Mouse (Mus musculus) MEL (cell line): ENCODE measurements around the gene Pianp. TPM values are rescaled to one million over a fixed set of nuclear protein-coding genes. Genes with fewer than 3 reads are reported as not detected.

Source experiments
- DNase-seq: peaks from one replicate; pipeline ENCODE4 v3.0.0; 2011; ENCODE audit warnings: low read depth, low spot score
- H3K27ac ChIP-seq: 2 replicates; pipeline ENCODE4 v1.5.1; 2012; ENCODE audit warnings: low read depth, mild to moderate bottlenecking, control low read depth, low read length, moderate library complexity; ENCODE audit not compliant: control insufficient read depth
- H3K27me3 ChIP-seq, 2 experiments: fragments of 150-350 bp in 1 of 2; sonication (generic) in 1 of 2; 2 replicates each; pipeline ENCODE4 v1.6.1; 2012; ENCODE audit warnings: low read length in 2 of 2, mild to moderate bottlenecking in 2 of 2, improper control_type of control experiment in 1 of 2, moderate library complexity in 1 of 2; ENCODE audit not compliant: insufficient read depth in 2 of 2, control insufficient read depth in 1 of 2
- H3K36me3 ChIP-seq, 2 experiments: 2 replicates each; pipeline ENCODE4 v1.6.1; 2012 to 2014; ENCODE audit warnings: low read length in 2 of 2, improper control_type of control experiment in 1 of 2, inconsistent platforms in 1 of 2, mild to moderate bottlenecking in 1 of 2; ENCODE audit not compliant: insufficient read depth in 2 of 2, control insufficient read depth in 1 of 2
- H3K4me1 ChIP-seq, 2 experiments: fragments of 150-350 bp in 1 of 2; sonication (generic) in 1 of 2; 2 replicates each; pipeline ENCODE4 v1.6.1; 2012; ENCODE audit warnings: low read length in 2 of 2, improper control_type of control experiment in 1 of 2, mild to moderate bottlenecking in 1 of 2; ENCODE audit not compliant: insufficient read depth in 2 of 2, control insufficient read depth in 1 of 2
- H3K4me3 ChIP-seq, 2 experiments: fragments of 150-350 bp in 1 of 2; sonication (generic) in 1 of 2; 2 replicates each; pipeline ENCODE4 v1.5.1; 2012; ENCODE audit warnings: low read depth in 2 of 2, low read length in 2 of 2, mild to moderate bottlenecking in 2 of 2, moderate library complexity in 2 of 2, control low read depth in 1 of 2, improper control_type of control experiment in 1 of 2; ENCODE audit not compliant: control insufficient read depth in 1 of 2, insufficient read depth in 1 of 2
- H3K79me2 ChIP-seq: 2 replicates; pipeline ENCODE4 v1.6.1; 2012; ENCODE audit warnings: mild to moderate bottlenecking, low read length, moderate library complexity; ENCODE audit not compliant: control insufficient read depth, poor library complexity, insufficient read depth
- H3K9ac ChIP-seq: 2 replicates; pipeline ENCODE4 v1.6.1; 2012; ENCODE audit warnings: low read depth, mild to moderate bottlenecking, control low read depth, low read length, moderate library complexity; ENCODE audit not compliant: control insufficient read depth, poor library complexity, severe bottlenecking
- H3K9me3 ChIP-seq: fragments of 150-350 bp; sonication (generic); replicated peaks from 2 replicates; pipeline ENCODE4 v1.6.1; 2012; ENCODE audit warnings: mild to moderate bottlenecking, low read length, improper control_type of control experiment, moderate library complexity; ENCODE audit not compliant: insufficient read depth
- BHLHE40 ChIP-seq: IDR thresholded peaks from 2 replicates; pipeline ENCODE4 v1.6.1; 2012; ENCODE audit warnings: low read depth, mild to moderate bottlenecking, inconsistent platforms, low read length, improper control_type of control experiment, borderline replicate concordance
- CTCF ChIP-seq, 3 experiments: IDR thresholded peaks in 2 of 3; conservative IDR thresholded peaks in 1 of 3; 2 replicates each; pipeline ENCODE4 v1.5.1; 2011 to 2012; ENCODE audit warnings: low read length in 3 of 3, low read depth in 2 of 3, mild to moderate bottlenecking in 2 of 3, improper control_type of control experiment in 1 of 3, inconsistent platforms in 1 of 3, mixed read lengths in 1 of 3, moderate library complexity in 1 of 3; ENCODE audit not compliant: control insufficient read depth in 1 of 3, insufficient read depth in 1 of 3, poor library complexity in 1 of 3, severe bottlenecking in 1 of 3
- SMC3 ChIP-seq: IDR thresholded peaks from 2 replicates; pipeline ENCODE4 v1.6.1; 2011; ENCODE audit warnings: low read depth, low read length, improper control_type of control experiment
- ZNF384 ChIP-seq: IDR thresholded peaks from 2 replicates; pipeline ENCODE4 v1.6.1; 2012; ENCODE audit warnings: low read depth, mild to moderate bottlenecking, inconsistent platforms, low read length, improper control_type of control experiment
- polyA plus RNA-seq, 2 experiments: library from polyadenylated mRNA; stranded (reverse) in 1 of 2; unstranded in 1 of 2; fragments of >175 nt in 1 of 2; fragments of >200 nt in 1 of 2; gene quantifications; 2 replicates each; pipeline versions ENCODE4 v1.2.1 to v1.2.4; 2012; ENCODE audit warnings: low replicate concordance in 2 of 2, low read depth in 1 of 2; ENCODE audit not compliant: insufficient read length in 2 of 2, insufficient read depth in 1 of 2, missing spikeins in 1 of 2
- total RNA-seq: library from RNA; depleted of rRNA; stranded (reverse); fragments of 300-350 nt; gene quantifications from 2 replicates; pipeline ENCODE4 v1.2.3, GENCODE M21; 2012; rRNA removed

The Pianp gene
- total and polyA plus RNA-seq, 3 experiments: 0.19 to 5.5 TPM; not detected in 1

- peak; percentile 68 for DNase-seq
- no peak overlapping the region for H3K4me3 ChIP-seq
- H3K9me3 ChIP-seq: no peaks in the 10 kb centered on the region
- no peaks in the 10 kb centered on the region for H3K27me3 ChIP-seq
- no peak overlapping the region for H3K9ac ChIP-seq
- H3K36me3 ChIP-seq: peaks cover 0 to 1% of the 10 kb centered on the region in 2 experiments; a peak in 1 of 4 replicates
- H3K27ac ChIP-seq: no peak overlapping the region
- TF ChIP-seq CTCF (IDR thresholded peaks at IDR 0.05 in 2 of 3, conservative IDR thresholded peaks at IDR 0.05 in 1 of 3; ENCODE audit: control insufficient read depth in 1 of 3, insufficient read depth in 1 of 3, low read depth in 2 of 3, low read length in 3 of 3, poor library complexity in 1 of 3, severe bottlenecking in 1 of 3): peak; percentile 56 to 65 (median 60)
- peak; percentile 45 for TF ChIP-seq SMC3
- peak; percentile 83 for TF ChIP-seq ZNF384
- no peak for TF ChIP-seq BHLHE40
- H3K4me1 ChIP-seq: no peaks in the 10 kb centered on the region
- H3K79me2 ChIP-seq: no peaks in the 10 kb centered on the region
Measured at GRCm38 (mm10) chr6:125051237-125051636, 54.7 kb downstream of the Pianp start.

Other genes starting within 250 kb of the Pianp start
- gene Gm45234, start 240.7 kb upstream of the Pianp start, total RNA-seq: not detected in 2 replicates
- under 1 TPM in 1 of 2 experiments, not detected in 1; 0.15 TPM for gene Gm45234, start 240.7 kb upstream of the Pianp start, polyA plus RNA-seq
- gene Atn1, start 240.2 kb upstream of the Pianp start, total RNA-seq: 1.6 and 1.7 TPM in 2 replicates
- 10 to 100 TPM in 1 of 2 experiments, not detected in 1; 43.2 TPM for gene Atn1, start 240.2 kb upstream of the Pianp start, polyA plus RNA-seq
- gene Eno2, start 227.0 kb upstream of the Pianp start, total RNA-seq: 3.2 and 5.5 TPM in 2 replicates
- 10 to 100 TPM in 1 of 2 experiments, not detected in 1; 12.5 TPM for gene Eno2, start 227.0 kb upstream of the Pianp start, polyA plus RNA-seq
- gene Lrrc23, start 217.0 kb upstream of the Pianp start, total RNA-seq: 0.10 TPM in 1 of 2 replicates, not detected in the other
- under 1 TPM in 1 of 2 experiments, not detected in 1; 0.11 TPM for gene Lrrc23, start 217.0 kb upstream of the Pianp start, polyA plus RNA-seq
- 5.2 and 7.3 TPM in 2 replicates for gene Spsb2, start 188.0 kb upstream of the Pianp start, total RNA-seq
- 1 to 10 TPM in 1 of 2 experiments, not detected in 1; 7.7 TPM for gene Spsb2, start 188.0 kb upstream of the Pianp start, polyA plus RNA-seq
- 440 and 731 TPM in 2 replicates for gene Tpi1, start 182.4 kb upstream of the Pianp start, total RNA-seq
- gene Tpi1, start 182.4 kb upstream of the Pianp start, polyA plus RNA-seq: 1,000 to 10,000 TPM in 1 of 2 experiments, 100 to 1,000 TPM in 1; 102 to 1,182 TPM
- gene Usp5, start 167.2 kb upstream of the Pianp start, total RNA-seq: 101 and 102 TPM in 2 replicates
- 100 to 1,000 TPM in 1 of 2 experiments, not detected in 1; 129 TPM for gene Usp5, start 167.2 kb upstream of the Pianp start, polyA plus RNA-seq
- 54.5 and 70.0 TPM in 2 replicates for gene Cdca3, start 167.1 kb upstream of the Pianp start, total RNA-seq
- gene Cdca3, start 167.1 kb upstream of the Pianp start, polyA plus RNA-seq: 100 to 1,000 TPM in 1 of 2 experiments, not detected in 1; 185 TPM
- 0.08 TPM in 1 of 2 replicates, not detected in the other for gene Gnb3, start 156.4 kb upstream of the Pianp start, total RNA-seq
- gene Gnb3, start 156.4 kb upstream of the Pianp start, polyA plus RNA-seq: under 1 TPM in 1 of 2 experiments, not detected in 1; 0.21 TPM
- gene P3h3, start 138.9 kb upstream of the Pianp start, total RNA-seq: 0.23 and 0.29 TPM in 2 replicates
- gene P3h3, start 138.9 kb upstream of the Pianp start, polyA plus RNA-seq: 1 to 10 TPM in 1 of 2 experiments, not detected in 1; 2.1 TPM
- 0.08 and 0.20 TPM in 2 replicates for gene Gpr162, start 132.7 kb upstream of the Pianp start, total RNA-seq
- gene Gpr162, start 132.7 kb upstream of the Pianp start, polyA plus RNA-seq: under 1 TPM in 1 of 2 experiments, not detected in 1; 0.84 TPM
- gene Cd4, start 108.5 kb upstream of the Pianp start, total RNA-seq: not detected in 2 replicates
- gene Cd4, start 108.5 kb upstream of the Pianp start, polyA plus RNA-seq: not detected
- gene Lag3, start 85.0 kb upstream of the Pianp start, total RNA-seq: 0.16 and 0.35 TPM in 2 replicates
- 1 to 10 TPM in 1 of 2 experiments, not detected in 1; 1.3 TPM for gene Lag3, start 85.0 kb upstream of the Pianp start, polyA plus RNA-seq
- gene Ptms, start 76.6 kb upstream of the Pianp start, total RNA-seq: 19.8 and 31.8 TPM in 2 replicates
- gene Ptms, start 76.6 kb upstream of the Pianp start, polyA plus RNA-seq: 100 to 1,000 TPM in 1 of 2 experiments, not detected in 1; 177 TPM
- gene Mlf2, start 65.3 kb upstream of the Pianp start, total RNA-seq: 133 and 154 TPM in 2 replicates
- 100 to 1,000 TPM in 1 of 2 experiments, not detected in 1; 340 TPM for gene Mlf2, start 65.3 kb upstream of the Pianp start, polyA plus RNA-seq
- 75.1 and 85.0 TPM in 2 replicates for gene Cops7a, start 31.2 kb upstream of the Pianp start, total RNA-seq
- gene Cops7a, start 31.2 kb upstream of the Pianp start, polyA plus RNA-seq: 100 to 1,000 TPM in 1 of 2 experiments, not detected in 1; 150 TPM
- gene Zfp384, start 12.5 kb downstream of the Pianp start, total RNA-seq: 19.2 and 19.5 TPM in 2 replicates
- gene Zfp384, start 12.5 kb downstream of the Pianp start, polyA plus RNA-seq: 10 to 100 TPM in 1 of 2 experiments, not detected in 1; 57.4 TPM
- gene Ing4, start 43.1 kb downstream of the Pianp start, total RNA-seq: 26.3 and 29.5 TPM in 2 replicates
- gene Ing4, start 43.1 kb downstream of the Pianp start, polyA plus RNA-seq: 10 to 100 TPM in 1 of 2 experiments, not detected in 1; 34.9 TPM
- 1.2 and 3.3 TPM in 2 replicates for gene Acrbp, start 53.0 kb downstream of the Pianp start, total RNA-seq
- 1 to 10 TPM in 1 of 2 experiments, not detected in 1; 5.3 TPM for gene Acrbp, start 53.0 kb downstream of the Pianp start, polyA plus RNA-seq
- gene Lpar5, start 71.2 kb downstream of the Pianp start, total RNA-seq: 2.8 and 3.5 TPM in 2 replicates
- 10 to 100 TPM in 1 of 2 experiments, not detected in 1; 16.2 TPM for gene Lpar5, start 71.2 kb downstream of the Pianp start, polyA plus RNA-seq
- gene Chd4, start 99.3 kb downstream of the Pianp start, total RNA-seq: 173 and 193 TPM in 2 replicates
- gene Chd4, start 99.3 kb downstream of the Pianp start, polyA plus RNA-seq: 100 to 1,000 TPM in 1 of 2 experiments, 10 to 100 TPM in 1; 93.0 to 232 TPM
- gene Nop2, start 135.2 kb downstream of the Pianp start, total RNA-seq: 210 and 263 TPM in 2 replicates
- 100 to 1,000 TPM; 221 to 337 TPM for gene Nop2, start 135.2 kb downstream of the Pianp start, polyA plus RNA-seq
- 75.4 and 96.1 TPM in 2 replicates for gene Iffo1, start 148.5 kb downstream of the Pianp start, total RNA-seq
- 10 to 100 TPM in 1 of 2 experiments, not detected in 1; 96.9 TPM for gene Iffo1, start 148.5 kb downstream of the Pianp start, polyA plus RNA-seq
- 723 and 1,144 TPM in 2 replicates for gene Gapdh, start 169.8 kb downstream of the Pianp start, total RNA-seq
- gene Gapdh, start 169.8 kb downstream of the Pianp start, polyA plus RNA-seq: 1,000 to 10,000 TPM in 1 of 2 experiments, not detected in 1; 1,834 TPM
- 86.6 and 88.8 TPM in 2 replicates for gene Ncapd2, start 195.0 kb downstream of the Pianp start, total RNA-seq
- 100 to 1,000 TPM in 1 of 2 experiments, not detected in 1; 394 TPM for gene Ncapd2, start 195.0 kb downstream of the Pianp start, polyA plus RNA-seq
- gene Mrpl51, start 195.1 kb downstream of the Pianp start, total RNA-seq: 208 and 251 TPM in 2 replicates
- gene Mrpl51, start 195.1 kb downstream of the Pianp start, polyA plus RNA-seq: 100 to 1,000 TPM in 1 of 2 experiments, not detected in 1; 286 TPM
- 1.1 and 1.5 TPM in 2 replicates for gene Vamp1, start 218.9 kb downstream of the Pianp start, total RNA-seq
- 1 to 10 TPM in 1 of 2 experiments, not detected in 1; 5.5 TPM for gene Vamp1, start 218.9 kb downstream of the Pianp start, polyA plus RNA-seq
- 2.1 and 2.5 TPM in 2 replicates for gene Tapbpl, start 235.2 kb downstream of the Pianp start, total RNA-seq
- 1 to 10 TPM in 1 of 2 experiments, not detected in 1; 5.2 TPM for gene Tapbpl, start 235.2 kb downstream of the Pianp start, polyA plus RNA-seq
- not detected in 2 replicates for gene Cd27, start 240.3 kb downstream of the Pianp start, total RNA-seq
- gene Cd27, start 240.3 kb downstream of the Pianp start, polyA plus RNA-seq: under 1 TPM in 1 of 2 experiments, not detected in 1; 0.46 TPM